ENCODE assay signal across 13 mouse cellular contexts in the genomic region with DNA sequence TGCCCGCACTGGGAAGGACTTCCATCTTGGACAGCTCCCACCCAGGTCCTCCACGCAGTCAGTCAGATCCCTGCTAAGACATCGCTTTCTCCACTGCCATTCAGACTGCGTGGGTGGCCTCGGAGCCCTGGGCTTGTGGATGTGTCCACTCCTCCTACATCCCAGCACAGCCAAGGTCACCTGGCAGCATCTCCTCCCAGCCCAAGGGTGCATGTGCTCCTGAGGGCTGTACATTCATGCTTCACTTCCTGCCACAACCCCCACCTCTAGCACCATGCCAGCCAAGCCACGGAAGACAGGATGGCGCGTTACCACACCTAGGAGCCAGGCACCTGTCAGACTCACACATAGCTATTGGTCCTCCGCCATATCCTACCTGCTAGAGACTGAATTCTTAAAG. TPM values are rescaled to one million over a fixed set of nuclear protein-coding genes. Genes with fewer than 3 reads are reported as not detected.
DNase-seq lines count a peak whose midpoint lies in the region; ATAC-seq lines count a peak whose summit lies in the region.
"Had no signal": no experiment of that assay in that cellular context is flagged by ENCODE, and none has a peak within 500 bp of the region (broad histone marks: within the 10 kb centered on the region; RNA-seq: fewer than 3 reads in every experiment).

No protein-coding gene starts in this region.

- H3K4me3 ChIP-seq in hindbrain, embryonic 10.5 days, result no peak overlapping the region
- H3K4me3 ChIP-seq in hindbrain, embryonic 12.5 days, result no peak overlapping the region
- H3K4me3 ChIP-seq: left cerebral cortex, adult 2 months had no signal

- no peak overlapping the region for H3K4me2 ChIP-seq in hindbrain, embryonic 12.5 days (replicated peaks)

- H3K36me3 ChIP-seq in hindbrain, embryonic 10.5 days, result no peaks in the 10 kb centered on the region
- no peaks in the 10 kb centered on the region for H3K36me3 ChIP-seq in hindbrain, embryonic 12.5 days

- no peak for ATAC-seq in hindbrain, embryonic 12.5 days (ENCODE audit: low FRiP score)

- no peak overlapping the region for H3K9ac ChIP-seq in hindbrain, embryonic 12.5 days

- H3K9me3 ChIP-seq in hindbrain, embryonic 10.5 days, result no peaks in the 10 kb centered on the region
- H3K9me3 ChIP-seq in hindbrain, embryonic 12.5 days (replicated peaks), result no peaks in the 10 kb centered on the region

- DNase-seq in hindbrain, embryonic 10.5 days (ENCODE audit: low spot score), result no peak
- DNase-seq in ES-CJ7 (ENCODE audit: low read depth, low spot score), result peak; percentile 38
- DNase-seq in brain, adult 2 months (ENCODE audit: low read depth, low spot score), result peak; percentile 29
- peak; percentile 42 to 64 for DNase-seq in thymus, adult 18-20 months
- DNase-seq in frontal cortex, postnatal 25 days (ENCODE audit: low spot score in 2 of 2), result no peak
- no peak for DNase-seq in right cerebral cortex, postnatal 25 days
- no peak for DNase-seq in frontal cortex, adult 2 months (ENCODE audit: extremely low spot score in 1 of 2, low spot score in 1 of 2)
- DNase-seq: cerebellum, adult 8-10 months; kidney, adult 9 months; lung, adult 2 months; right cerebral cortex, postnatal 4 days had no signal

- H3K27me3 ChIP-seq in hindbrain, embryonic 10.5 days (ENCODE audit: insufficient read depth, poor library complexity, severe bottlenecking), result no peaks in the 10 kb centered on the region
- H3K27me3 ChIP-seq in hindbrain, embryonic 12.5 days, result no peaks in the 10 kb centered on the region

- 91% methylated on average over 9 of the region's 9 CpGs for WGBS in hindbrain, embryonic 10.5 days
- 91% methylated on average over 9 of the region's 9 CpGs for WGBS in hindbrain, embryonic 12.5 days

- peaks cover 37% of the 10 kb centered on the region for H3K4me1 ChIP-seq in hindbrain, embryonic 10.5 days (replicated peaks)
- peaks cover 15% of the 10 kb centered on the region for H3K4me1 ChIP-seq in hindbrain, embryonic 12.5 days

- H3K27ac ChIP-seq in hindbrain, embryonic 10.5 days, result peak overlapping the region; percentile 29; the same call in 1 of the 2 replicates
- H3K27ac ChIP-seq in hindbrain, embryonic 12.5 days, result no peak overlapping the region
- H3K27ac ChIP-seq: left cerebral cortex, adult 2 months had no signal

RNA-seq across cellular contexts. Expression of a gene that starts 27.8 kb away (rescaled TPM):
- polyA plus RNA-seq in hindbrain, embryonic 10.5 days (2016; fragmentation: Nextera tagmentation; extraction: Ambion mirVana), result 21.2 and 22.7 TPM in 2 replicates
- polyA plus RNA-seq in hindbrain, embryonic 12.5 days (2016; fragmentation: Nextera tagmentation; extraction: Ambion mirVana), result 31.1 and 31.4 TPM in 2 replicates
- polyA plus RNA-seq in frontal cortex, adult 2 months (2012; rRNA removed), result 8.6 and 9.7 TPM in 2 replicates

Comparison
In these comparisons a context has a peak if more than half of its experiments do, and no peak if none do; other contexts are left out.
1. DNase-seq: peak in ES-CJ7 (single experiment), brain, adult 2 months (single experiment) and thymus, adult 18-20 months (2 of 2); none in hindbrain, embryonic 10.5 days (single experiment), frontal cortex, postnatal 25 days (0 of 2), right cerebral cortex, postnatal 25 days (single experiment) and frontal cortex, adult 2 months (0 of 2).